8 mouse cellular contexts compared by ENCODE assay signal in the genomic region with DNA sequence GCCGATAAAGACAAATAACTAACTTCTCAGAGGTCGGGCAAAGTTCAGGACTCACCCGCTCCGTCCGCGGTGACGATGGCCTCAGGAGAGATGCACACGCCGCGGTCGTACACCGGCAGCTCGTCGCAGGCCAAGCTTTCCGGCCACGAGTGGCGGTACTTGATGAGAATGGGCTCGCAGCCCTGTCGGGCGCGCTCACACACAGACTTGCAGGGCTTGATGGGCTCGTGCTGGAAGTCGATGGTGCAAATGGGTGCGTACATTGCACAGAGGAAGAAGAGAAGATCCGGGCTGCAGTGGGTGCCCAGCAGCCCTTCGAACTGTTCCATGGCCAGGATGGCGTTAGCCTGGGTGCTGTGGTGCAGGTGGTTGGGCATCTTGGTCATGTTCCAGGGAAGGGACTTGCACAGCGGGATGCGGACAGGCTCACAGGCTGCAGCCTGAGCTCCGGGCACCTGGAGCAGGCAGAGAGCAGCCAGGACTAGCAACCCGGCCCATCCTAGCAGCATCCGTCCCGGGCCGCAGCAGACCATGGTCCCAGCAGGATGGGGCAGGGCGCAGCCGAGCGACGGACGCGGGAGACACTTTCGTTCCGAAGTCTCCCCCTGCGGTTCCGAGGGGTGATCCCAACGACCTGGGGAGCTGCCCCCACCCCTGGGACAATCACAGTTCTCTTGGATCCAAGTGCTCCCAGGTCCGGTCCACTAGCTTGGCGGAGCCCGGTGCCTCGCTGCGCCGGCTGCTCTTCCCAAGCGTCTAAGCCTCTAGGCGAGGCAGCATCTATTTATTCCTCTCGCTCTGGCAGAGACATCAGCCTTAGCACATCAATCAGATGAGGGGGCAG. TPM values are rescaled to one million over a fixed set of nuclear protein-coding genes. Genes with fewer than 3 reads are reported as not detected.
DNase-seq lines count a peak whose midpoint lies in the region; ATAC-seq and TF ChIP-seq lines count a peak whose summit lies in the region.

No protein-coding gene starts in this region.

- no peaks in the 10 kb centered on the region for H3K27me3 ChIP-seq in embryonic facial prominence, embryonic 12.5 days
- peaks cover 24% of the 10 kb centered on the region for H3K27me3 ChIP-seq in heart, embryonic 13.5 days (replicated peaks)
- H3K27me3 ChIP-seq in kidney, embryonic 14.5 days (ENCODE audit: control insufficient read depth, insufficient read depth, low read length) = peaks cover 4% of the 10 kb centered on the region; the same call in 1 of the 2 replicates
- peaks cover 46% of the 10 kb centered on the region for H3K27me3 ChIP-seq in liver, embryonic 14.5 days (ENCODE audit: control insufficient read depth, insufficient read depth, low read length)

- H3K4me3 ChIP-seq in embryonic facial prominence, embryonic 12.5 days = peak overlapping the region; percentile 65
- H3K4me3 ChIP-seq in heart, embryonic 13.5 days = peak overlapping the region; percentile 61
- peak overlapping the region; percentile 61 for H3K4me3 ChIP-seq in kidney, embryonic 14.5 days (ENCODE audit: low read length)
- peak overlapping the region; percentile 28 to 45 for H3K4me3 ChIP-seq in liver, embryonic 14.5 days (ENCODE audit: insufficient read depth in 1 of 2, low read depth in 2 of 2, low read length in 2 of 2)
- peak overlapping the region; percentile 55 for H3K4me3 ChIP-seq in olfactory bulb, adult 2 months (ENCODE audit: insufficient read depth, low read depth, low read length)

- DNase-seq in urinary bladder, adult 18-20 months (ENCODE audit: low spot score in 2 of 2) = peak; percentile 1 to 14
- no peak for DNase-seq in urinary bladder, postnatal 10 days (ENCODE audit: low spot score)
- no peak for DNase-seq in liver, embryonic 14.5 days (ENCODE audit: low read depth in 3 of 3, low spot score in 3 of 3)

- H3K4me2 ChIP-seq in embryonic facial prominence, embryonic 12.5 days (replicated peaks) = peak overlapping the region; percentile 94
- H3K4me2 ChIP-seq in heart, embryonic 13.5 days = peak overlapping the region; percentile 97
- peak overlapping the region; percentile 98 for H3K4me2 ChIP-seq in kidney, embryonic 14.5 days (replicated peaks; ENCODE audit: low read depth, low read length)
- H3K4me2 ChIP-seq in liver, embryonic 14.5 days (ENCODE audit: low read depth) = peak overlapping the region; percentile 65

- no peak for TF ChIP-seq CTCF in liver, embryonic 14.5 days (IDR thresholded peaks at IDR 0.05; ENCODE audit: low read depth)
- TF ChIP-seq CTCF in olfactory bulb, adult 2 months (IDR thresholded peaks at IDR 0.05; ENCODE audit: insufficient read depth, low read depth, low read length) = no peak

- H3K9ac ChIP-seq in embryonic facial prominence, embryonic 12.5 days = peak overlapping the region; percentile 74
- H3K9ac ChIP-seq in heart, embryonic 13.5 days = peak overlapping the region; percentile 80
- H3K9ac ChIP-seq in kidney, embryonic 14.5 days (ENCODE audit: low read depth, low read length) = peak overlapping the region; percentile 62
- no peak overlapping the region for H3K9ac ChIP-seq in liver, embryonic 14.5 days (replicated peaks)

- under 1% methylated on average over 54 of the region's 54 CpGs for WGBS in embryonic facial prominence, embryonic 12.5 days
- WGBS in heart, embryonic 13.5 days = under 1% methylated on average over 54 of the region's 54 CpGs
- under 1% methylated on average over 54 of the region's 54 CpGs for WGBS in kidney, embryonic 14.5 days
- WGBS in liver, embryonic 14.5 days (ENCODE audit: insufficient replicate concordance) = under 1% methylated on average over 54 of the region's 54 CpGs
- WGBS in olfactory bulb, adult 2 months = under 1% methylated on average over 54 of the region's 54 CpGs

- H3K36me3 ChIP-seq in embryonic facial prominence, embryonic 12.5 days = no peaks in the 10 kb centered on the region
- H3K36me3 ChIP-seq in heart, embryonic 13.5 days = no peaks in the 10 kb centered on the region
- H3K36me3 ChIP-seq in kidney, embryonic 14.5 days (ENCODE audit: control insufficient read depth, insufficient read depth, low read length) = no peaks in the 10 kb centered on the region
- no peaks in the 10 kb centered on the region for H3K36me3 ChIP-seq in liver, embryonic 14.5 days (replicated peaks; ENCODE audit: control insufficient read depth, insufficient read depth, low read depth)

- TF ChIP-seq EP300 in liver, embryonic 14.5 days (IDR thresholded peaks at IDR 0.05; ENCODE audit: low read depth) = no peak

- peak; percentile 71 for ATAC-seq in embryonic facial prominence, embryonic 12.5 days (ENCODE audit: insufficient number of reproducible peaks, insufficient read depth, low FRiP score, low TSS enrichment)
- ATAC-seq in heart, embryonic 13.5 days (ENCODE audit: extremely low read depth, insufficient number of reproducible peaks, low FRiP score, low TSS enrichment) = no peak
- ATAC-seq in kidney, embryonic 14.5 days (ENCODE audit: low FRiP score, low TSS enrichment) = peak; percentile 76
- ATAC-seq in liver, embryonic 14.5 days (ENCODE audit: insufficient read depth) = no peak
- no peak for ATAC-seq in erythroid progenitor cell, adult 5-6 weeks (replicated peaks; ENCODE audit: low FRiP score, poor library complexity, severe bottlenecking)

- TF ChIP-seq POLR2A in olfactory bulb, adult 2 months (IDR thresholded peaks at IDR 0.05; ENCODE audit: insufficient read depth, low read depth, low read length) = no peak

- H3K9me3 ChIP-seq in embryonic facial prominence, embryonic 12.5 days = peaks cover 4% of the 10 kb centered on the region; the same call in 1 of the 2 replicates
- 0 out of 2 replicates have a peak, but pooled peaks cover 5% of the 10 kb centered on the region for H3K9me3 ChIP-seq in heart, embryonic 13.5 days
- H3K9me3 ChIP-seq in kidney, embryonic 14.5 days (ENCODE audit: control insufficient read depth, low read length) = 0 out of 2 replicates have a peak, but pooled peaks cover 3% of the 10 kb centered on the region
- no peaks in the 10 kb centered on the region for H3K9me3 ChIP-seq in liver, embryonic 14.5 days (ENCODE audit: control insufficient read depth, low read length)

- peak overlapping the region; percentile 89 for H3K27ac ChIP-seq in embryonic facial prominence, embryonic 12.5 days
- H3K27ac ChIP-seq in heart, embryonic 13.5 days (replicated peaks) = peak overlapping the region; percentile 71
- H3K27ac ChIP-seq in kidney, embryonic 14.5 days (ENCODE audit: low read depth, low read length) = peak overlapping the region; percentile 55; the same call in 1 of the 2 replicates
- H3K27ac ChIP-seq in liver, embryonic 14.5 days = no peak overlapping the region
- peak overlapping the region; percentile 27 for H3K27ac ChIP-seq in olfactory bulb, adult 2 months (ENCODE audit: insufficient read depth, low read depth, low read length)

- no peaks in the 10 kb centered on the region for H3K4me1 ChIP-seq in embryonic facial prominence, embryonic 12.5 days
- peaks cover 16% of the 10 kb centered on the region for H3K4me1 ChIP-seq in heart, embryonic 13.5 days
- 0 out of 2 replicates have a peak, but pooled peaks cover 6% of the 10 kb centered on the region for H3K4me1 ChIP-seq in kidney, embryonic 14.5 days (ENCODE audit: control insufficient read depth, insufficient read depth, low read length)
- no peaks in the 10 kb centered on the region for H3K4me1 ChIP-seq in liver, embryonic 14.5 days (replicated peaks; ENCODE audit: control insufficient read depth in 2 of 2, insufficient read depth in 2 of 2, low read length in 1 of 2)
- peaks cover 9% of the 10 kb centered on the region for H3K4me1 ChIP-seq in olfactory bulb, adult 2 months (ENCODE audit: control insufficient read depth, insufficient read depth, low read length)

RNA-seq across cellular contexts. Expression of a gene that starts 0.9 kb away (rescaled TPM):
- 51.3 and 81.0 TPM in 2 replicates for polyA plus RNA-seq in embryonic facial prominence, embryonic 12.5 days (2016; fragmentation: Nextera tagmentation; extraction: Ambion mirVana)
- 6.4 and 7.5 TPM in 2 replicates for polyA plus RNA-seq in heart, embryonic 13.5 days (2015; fragmentation: Nextera tagmentation; extraction: Ambion mirVana)
- 11.4 and 21.9 TPM in 2 replicates for polyA plus RNA-seq in kidney, embryonic 14.5 days (2014; fragmentation: Nextera tagmentation; extraction: Ambion mirVana)
- polyA plus RNA-seq in liver, embryonic 14.5 days (2012; rRNA removed) = 0.28 and 0.37 TPM in 2 replicates
- 0.39 and 0.86 TPM in 2 replicates for polyA plus RNA-seq in liver, embryonic 14.5 days (2014; fragmentation: Nextera tagmentation; extraction: Ambion mirVana)
- not detected in 2 replicates for polyA plus RNA-seq in olfactory bulb, adult 2 months (2012; ENCODE audit: insufficient read depth, insufficient read length, low replicate concordance, missing spikeins)
- total RNA-seq in erythroid progenitor cell, adult 5-6 weeks (2015; ENCODE audit: low replicate concordance) = not detected in 2 replicates
- total RNA-seq in erythroid progenitor cell, adult 5-6 weeks (2017; ENCODE audit: low replicate concordance) = not detected in 2 replicates

Comparison
In these comparisons a context has a peak if more than half of its experiments do, and no peak if none do; other contexts are left out.
1. DNase-seq: peak in urinary bladder, adult 18-20 months (2 of 2); none in urinary bladder, postnatal 10 days (single experiment) and liver, embryonic 14.5 days (0 of 3).
2. ATAC-seq: peak in embryonic facial prominence, embryonic 12.5 days (single experiment) and kidney, embryonic 14.5 days (single experiment); none in heart, embryonic 13.5 days (single experiment), liver, embryonic 14.5 days (single experiment) and erythroid progenitor cell, adult 5-6 weeks (single experiment).
3. Peak in every context shown above with its lines, with median percentiles within 50 percentile points of each other: H3K4me2 ChIP-seq and H3K4me3 ChIP-seq.